Mouse (Mus musculus) limb, embryonic 10.5 days (tissue): ENCODE data around the gene Akain1. TPM values are rescaled to one million over a fixed set of nuclear protein-coding genes. Genes with fewer than 3 reads are reported as not detected.
A peak's percentile ranks its signal among the peaks of the same experiment; 100 is the strongest.

ENCODE experiments used
- DNase-seq: peaks from one replicate; pipeline ENCODE4 v3.0.0-alpha.2; 2017; ENCODE audit warnings: low spot score
- H3K27ac ChIP-seq: fragments of 300-500 bp; sonication (generic); 2 replicates; pipeline ENCODE4 v1.5.1; 2016; ENCODE audit warnings: mild to moderate bottlenecking
- H3K27me3 ChIP-seq: fragments of 300-500 bp; sonication (generic); 2 replicates; pipeline ENCODE4 v1.6.1; 2016; ENCODE audit warnings: low read depth, mild to moderate bottlenecking; ENCODE audit not compliant: poor library complexity, severe bottlenecking
- H3K36me3 ChIP-seq: fragments of 300-500 bp; sonication (generic); 2 replicates; pipeline ENCODE4 v1.6.1; 2016; ENCODE audit warnings: mild to moderate bottlenecking, moderate library complexity
- H3K4me1 ChIP-seq: fragments of 300-500 bp; sonication (generic); 2 replicates; pipeline ENCODE4 v1.6.1; 2016
- H3K4me3 ChIP-seq: fragments of 300-500 bp; sonication (generic); 2 replicates; pipeline ENCODE4 v1.5.1; 2016; ENCODE audit warnings: mild to moderate bottlenecking, moderate library complexity
- H3K9me3 ChIP-seq: fragments of 300-500 bp; sonication (generic); replicated peaks from 2 replicates; pipeline ENCODE4 v1.6.1; 2016; ENCODE audit warnings: mild to moderate bottlenecking
- WGBS: fragments of 180-500 bp; shearing (Covaris S2); methylation state at CpG from one replicate; pipeline ENCODE4 v1.1.7; 2016; 5-methylcytosine and 5-hydroxymethylcytosine counted together
- polyA plus RNA-seq: library from polyadenylated mRNA; unstranded; fragments of >200 nt; fragmentation: Nextera tagmentation; extraction: Ambion mirVana; gene quantifications from 2 replicates; pipeline ENCODE4 v1.2.1, GENCODE M21; 2016

Gene Akain1
- polyA plus RNA-seq, 1 experiment from 2014 or later: not detected

DNA sequence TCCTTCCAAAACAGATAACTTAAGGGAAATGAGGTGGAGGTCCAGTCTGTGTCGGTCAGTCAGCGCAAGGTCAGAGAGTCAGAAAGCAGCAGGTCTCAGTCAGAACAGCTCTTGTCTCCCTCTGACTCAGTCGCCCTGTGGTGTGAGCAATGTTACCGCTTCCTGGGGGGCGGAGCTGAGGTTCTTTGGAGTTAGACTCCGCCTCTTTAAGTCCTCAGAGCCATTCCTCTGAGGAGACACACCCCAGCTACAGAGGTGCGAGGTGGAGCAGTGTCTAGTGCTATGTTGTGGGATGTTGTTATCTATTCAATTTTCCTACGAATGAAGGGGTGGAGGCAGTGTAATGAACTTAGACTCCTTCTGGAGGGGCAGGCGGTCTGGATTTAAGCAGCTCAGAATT lies 1.9 kb downstream of the Akain1 start:
- WGBS: 10% methylated on average over 9 of the region's 9 CpGs
- H3K4me3 ChIP-seq: no peak overlapping the region
- H3K9me3 ChIP-seq: no peaks in the 10 kb centered on the region
- no peak overlapping the region for H3K27ac ChIP-seq
- peaks cover 61% of the 10 kb centered on the region for H3K27me3 ChIP-seq
- no peak for DNase-seq
- H3K4me1 ChIP-seq: peaks cover 17% of the 10 kb centered on the region
- no peaks in the 10 kb centered on the region for H3K36me3 ChIP-seq

DNA sequence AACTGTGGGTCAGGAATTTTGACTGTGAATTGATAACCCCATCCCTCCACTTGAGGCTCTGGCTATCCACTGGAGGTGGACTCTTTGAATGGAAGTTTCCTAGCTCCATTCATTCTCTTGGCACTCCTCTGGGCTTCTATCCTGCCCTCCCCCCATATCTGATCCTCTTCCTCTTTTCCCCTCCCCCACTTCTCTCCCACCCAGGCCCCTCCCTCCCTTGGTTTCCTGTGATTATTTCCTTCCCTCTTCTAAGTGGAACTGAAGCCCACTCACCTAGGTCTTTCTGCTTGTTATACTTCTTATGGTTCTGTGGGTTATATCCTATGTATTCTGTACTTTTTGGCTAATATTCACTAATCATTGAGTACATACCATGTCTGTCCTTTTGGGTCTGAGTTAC lies 9.6 kb downstream of the Akain1 start:
- no peaks in the 10 kb centered on the region for H3K9me3 ChIP-seq
- no peak for DNase-seq
- H3K27me3 ChIP-seq: no peaks in the 10 kb centered on the region
- no peak overlapping the region for H3K4me3 ChIP-seq
- H3K4me1 ChIP-seq: no peaks in the 10 kb centered on the region
- H3K36me3 ChIP-seq: no peaks in the 10 kb centered on the region
- no peak overlapping the region for H3K27ac ChIP-seq

DNA sequence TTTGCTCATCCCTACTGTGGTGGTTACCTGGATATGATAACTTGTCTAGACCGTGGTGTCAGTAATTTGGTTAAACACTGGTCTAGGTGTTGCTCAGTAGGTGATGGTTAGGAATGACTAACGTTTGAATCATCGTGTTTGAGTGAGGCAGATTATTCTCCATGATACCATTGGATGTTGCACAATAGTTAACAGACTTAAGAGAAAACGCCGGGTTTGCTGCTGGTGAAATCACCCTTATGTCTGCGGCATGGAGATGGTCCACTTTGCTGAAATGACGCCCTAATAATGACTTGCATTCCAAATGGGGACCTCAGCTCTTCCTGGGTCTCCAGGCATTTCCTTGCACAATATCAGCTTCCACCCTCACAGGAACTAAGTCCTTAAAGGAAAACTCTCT lies 22.6 kb downstream of the Akain1 start:
- Histone ChIP-seq H3K27ac (no peak overlapping the region), H3K36me3 (no peaks in the 10 kb centered on the region), H3K9me3 (no peaks in the 10 kb centered on the region), H3K27me3 (no peaks in the 10 kb centered on the region), H3K4me3 (no peak overlapping the region), H3K4me1 (no peaks in the 10 kb centered on the region)
- 91% methylated on average over 7 of the region's 7 CpGs for WGBS
- no peak for DNase-seq

DNA sequence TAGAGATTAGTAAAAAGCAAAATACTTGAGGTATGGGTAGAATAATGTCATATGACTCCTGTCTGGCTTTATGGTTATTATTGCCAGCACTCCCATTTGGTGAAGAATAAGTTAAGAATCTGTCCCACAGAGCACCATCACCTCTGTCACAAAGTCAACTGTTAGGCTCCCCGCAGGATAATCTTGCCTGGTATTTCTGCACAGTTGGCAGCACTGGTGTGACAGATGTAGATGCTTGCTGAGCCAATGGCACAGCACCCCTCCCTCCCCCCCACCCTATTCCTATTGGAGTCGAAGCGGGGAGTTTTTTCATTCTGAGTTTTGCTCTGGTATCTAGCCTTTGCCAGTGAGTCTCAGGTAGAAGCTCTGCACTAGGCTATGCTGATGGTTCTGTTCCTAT lies 23.9 kb downstream of the Akain1 start:
- H3K36me3 ChIP-seq: no peaks in the 10 kb centered on the region
- WGBS: 80% methylated on average over 3 of the region's 3 CpGs
- H3K27ac ChIP-seq: no peak overlapping the region
- H3K27me3 ChIP-seq: no peaks in the 10 kb centered on the region
- no peaks in the 10 kb centered on the region for H3K9me3 ChIP-seq
- no peak overlapping the region for H3K4me3 ChIP-seq
- H3K4me1 ChIP-seq: no peaks in the 10 kb centered on the region
- no peak for DNase-seq

DNA sequence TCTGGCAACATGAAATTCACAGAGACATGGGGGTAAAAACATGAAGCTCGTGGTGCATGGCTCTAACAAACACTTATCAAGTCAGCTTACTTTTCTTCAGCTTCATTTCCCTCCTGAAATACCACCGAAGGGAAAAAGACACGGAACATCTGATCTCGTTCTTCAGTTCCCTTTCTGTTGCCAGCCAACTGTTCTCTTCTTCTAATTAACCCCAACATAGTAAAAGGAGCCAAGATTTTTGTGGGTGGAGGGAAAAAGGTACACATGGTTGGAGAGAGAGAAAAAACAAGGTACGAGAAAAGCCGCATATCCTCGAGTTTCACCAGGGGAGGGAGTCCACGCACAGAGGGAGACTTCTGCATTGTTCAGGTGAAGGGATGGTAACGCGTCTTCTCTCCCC lies 32.0 kb downstream of the Akain1 start:
- no peaks in the 10 kb centered on the region for H3K9me3 ChIP-seq
- peaks cover 3% of the 10 kb centered on the region; the same call in 1 of the 2 replicates for H3K4me1 ChIP-seq
- H3K36me3 ChIP-seq: no peaks in the 10 kb centered on the region
- H3K27ac ChIP-seq: no peak overlapping the region
- DNase-seq: no peak
- no peak overlapping the region for H3K4me3 ChIP-seq
- 62% methylated on average over 10 of the region's 10 CpGs for WGBS
- H3K27me3 ChIP-seq: peaks cover 3% of the 10 kb centered on the region; the same call in 1 of the 2 replicates

DNA sequence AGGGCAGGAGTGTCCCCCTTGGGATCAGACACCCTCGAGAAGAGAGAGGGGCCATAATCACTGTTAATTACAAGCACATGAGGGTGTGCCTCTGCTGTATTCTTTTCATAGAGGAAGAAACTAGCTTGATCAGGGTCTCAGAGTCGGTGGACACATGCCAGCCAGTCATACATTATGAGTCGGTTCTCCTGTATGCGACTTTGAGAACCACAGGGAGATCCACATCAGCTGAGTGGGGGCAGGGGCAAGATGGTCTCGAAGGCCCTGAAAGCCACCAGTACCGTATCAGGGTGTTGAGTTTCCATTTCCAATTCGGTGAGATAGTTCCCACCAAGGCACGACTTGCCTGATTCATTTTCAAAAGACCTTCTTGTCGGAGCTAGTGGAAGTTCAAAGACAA lies 33.3 kb downstream of the Akain1 start:
- no peak for DNase-seq
- Histone ChIP-seq H3K27ac (no peak overlapping the region), H3K27me3 (peaks cover 3% of the 10 kb centered on the region; the same call in 1 of the 2 replicates), H3K4me3 (no peak overlapping the region), H3K4me1 (peaks cover 7% of the 10 kb centered on the region), H3K36me3 (no peaks in the 10 kb centered on the region), H3K9me3 (no peaks in the 10 kb centered on the region)
- 61% methylated on average over 9 of the region's 9 CpGs for WGBS

DNA sequence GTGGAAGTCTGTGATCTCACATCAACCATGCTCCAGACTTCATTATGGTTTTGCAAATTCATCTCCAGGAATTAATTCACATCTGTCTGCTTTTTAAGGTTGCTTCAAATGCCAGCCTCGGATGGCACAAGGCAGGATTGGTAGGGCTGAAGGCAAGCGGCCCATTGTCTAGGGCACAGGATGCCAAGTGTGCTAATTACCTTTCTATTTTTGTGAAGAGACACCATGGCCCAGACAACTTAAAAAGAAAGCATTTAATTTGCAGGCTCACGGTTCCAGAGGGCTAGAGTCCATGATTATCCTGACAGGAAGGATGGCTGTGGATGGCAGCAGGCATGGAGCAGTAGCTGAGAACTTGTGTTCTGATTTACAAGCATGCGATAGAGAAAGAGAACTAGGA lies 35.0 kb downstream of the Akain1 start:
- DNase-seq: no peak
- Histone ChIP-seq H3K27ac (no peak overlapping the region), H3K27me3 (peaks cover 3% of the 10 kb centered on the region; the same call in 1 of the 2 replicates), H3K9me3 (no peaks in the 10 kb centered on the region), H3K4me1 (peaks cover 12% of the 10 kb centered on the region), H3K36me3 (no peaks in the 10 kb centered on the region), H3K4me3 (no peak overlapping the region)
- 87% methylated on average over 4 of the region's 4 CpGs for WGBS

DNA sequence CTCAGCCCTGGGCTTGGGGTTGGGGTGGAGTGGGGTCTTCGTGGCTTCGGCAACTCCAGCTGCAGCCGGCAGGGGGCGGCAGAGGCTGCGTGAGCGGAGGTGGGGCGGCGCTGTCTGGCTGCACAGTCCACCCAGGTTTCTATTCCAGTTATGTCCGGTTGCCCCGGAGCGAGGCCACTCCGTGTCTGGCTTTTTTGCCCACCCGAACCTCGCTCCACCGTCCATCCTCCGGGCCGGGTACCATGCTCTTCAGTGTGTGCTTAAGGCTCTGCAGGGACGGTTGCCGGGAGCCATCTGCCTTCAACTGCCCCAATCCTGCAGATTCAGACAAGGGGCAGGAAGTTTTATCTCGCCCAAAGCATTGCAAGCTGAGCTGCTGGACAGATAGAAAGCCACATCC lies 36.3 kb downstream of the Akain1 start:
- peak; percentile 92 for DNase-seq
- Histone ChIP-seq H3K4me3 (peak overlapping the region; percentile 59), H3K27me3 (peaks cover 3% of the 10 kb centered on the region; the same call in 1 of the 2 replicates), H3K36me3 (no peaks in the 10 kb centered on the region), H3K27ac (peak overlapping the region; percentile 90), H3K9me3 (no peaks in the 10 kb centered on the region), H3K4me1 (peaks cover 12% of the 10 kb centered on the region)
- 1% methylated on average over 20 of the region's 20 CpGs for WGBS

DNA sequence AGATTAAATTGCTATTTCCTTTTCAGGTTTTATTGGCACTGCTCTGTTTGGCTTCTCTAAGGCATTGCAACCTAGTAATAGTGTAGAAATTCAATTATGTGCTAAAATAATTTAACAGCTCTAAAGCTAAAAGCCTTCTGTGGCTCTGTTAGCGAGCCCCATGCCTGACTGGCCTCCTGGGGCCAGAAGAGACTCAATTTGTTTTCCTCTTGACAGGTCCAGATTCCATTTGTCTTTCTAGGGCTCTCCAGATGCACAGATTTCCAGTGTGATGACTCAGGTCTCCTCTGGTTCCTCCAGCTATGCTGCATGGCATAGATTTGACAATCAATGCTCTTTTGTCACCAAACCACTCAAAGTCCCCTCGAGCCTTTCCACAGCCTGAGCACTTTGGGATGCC lies 38.4 kb downstream of the Akain1 start:
- no peak for DNase-seq
- WGBS: 18% methylated on average over 2 of the region's 2 CpGs
- H3K36me3 ChIP-seq: no peaks in the 10 kb centered on the region

DNA sequence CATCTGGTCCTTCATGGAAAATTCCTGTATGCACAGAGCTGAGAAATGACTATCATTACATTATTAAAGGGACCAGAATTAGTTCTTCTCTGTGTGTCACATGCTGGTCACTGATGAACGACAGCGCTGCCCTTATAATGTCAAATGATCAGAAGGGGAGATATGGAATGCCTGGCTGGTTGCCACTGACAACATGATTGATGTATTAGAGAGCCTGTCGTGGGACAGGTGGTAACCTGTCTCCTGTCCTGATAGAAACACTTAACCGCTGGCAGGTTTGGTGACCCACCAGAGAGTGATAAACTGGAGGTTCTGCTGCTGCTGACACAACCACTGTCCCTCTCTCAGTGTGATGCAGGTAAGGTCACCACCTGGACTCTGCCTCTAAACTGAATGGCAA lies 40.1 kb downstream of the Akain1 start:
- Histone ChIP-seq H3K4me1 (peaks cover 25% of the 10 kb centered on the region), H3K36me3 (no peaks in the 10 kb centered on the region), H3K4me3 (no peak overlapping the region), H3K27ac (no peak overlapping the region), H3K9me3 (no peaks in the 10 kb centered on the region), H3K27me3 (no peaks in the 10 kb centered on the region; the same call in 1 of the 2 replicates)
- no peak for DNase-seq
- 71% methylated on average over 4 of the region's 4 CpGs for WGBS

More for the DNA sequence above, 38.4 kb downstream of the Akain1 start:
- Histone ChIP-seq H3K27ac (no peak overlapping the region), H3K4me3 (no peak overlapping the region), H3K4me1 (peaks cover 21% of the 10 kb centered on the region), H3K9me3 (no peaks in the 10 kb centered on the region), H3K27me3 (no peaks in the 10 kb centered on the region; the same call in 1 of the 2 replicates)

DNA sequence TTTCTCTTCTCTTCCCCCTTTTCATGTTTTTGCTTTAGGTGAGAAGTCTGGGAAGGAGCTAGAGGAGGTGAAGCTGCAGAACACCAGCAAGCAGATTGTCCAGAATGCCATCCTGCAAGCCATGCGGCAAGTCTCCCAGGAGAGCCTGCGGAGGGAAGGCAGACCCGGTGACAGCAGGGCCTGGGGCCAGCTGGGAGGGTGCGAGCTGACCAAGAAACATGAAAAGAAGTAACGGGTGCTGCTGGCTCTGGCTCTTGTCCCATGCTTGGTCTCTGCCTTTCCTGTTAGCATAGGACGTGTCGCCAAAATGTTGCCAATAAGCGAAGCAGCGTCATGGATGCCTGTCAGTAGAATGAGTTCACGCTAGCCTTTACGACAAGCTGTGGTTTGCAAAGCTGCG lies 48.0 kb downstream of the Akain1 start:
- DNase-seq: no peak
- H3K27ac ChIP-seq: no peak overlapping the region
- no peaks in the 10 kb centered on the region for H3K36me3 ChIP-seq
- no peaks in the 10 kb centered on the region for H3K27me3 ChIP-seq
- H3K4me3 ChIP-seq: no peak overlapping the region
- H3K9me3 ChIP-seq: no peaks in the 10 kb centered on the region
- H3K4me1 ChIP-seq: peaks cover 7% of the 10 kb centered on the region
- 82% methylated on average over 12 of the region's 12 CpGs for WGBS

DNA sequence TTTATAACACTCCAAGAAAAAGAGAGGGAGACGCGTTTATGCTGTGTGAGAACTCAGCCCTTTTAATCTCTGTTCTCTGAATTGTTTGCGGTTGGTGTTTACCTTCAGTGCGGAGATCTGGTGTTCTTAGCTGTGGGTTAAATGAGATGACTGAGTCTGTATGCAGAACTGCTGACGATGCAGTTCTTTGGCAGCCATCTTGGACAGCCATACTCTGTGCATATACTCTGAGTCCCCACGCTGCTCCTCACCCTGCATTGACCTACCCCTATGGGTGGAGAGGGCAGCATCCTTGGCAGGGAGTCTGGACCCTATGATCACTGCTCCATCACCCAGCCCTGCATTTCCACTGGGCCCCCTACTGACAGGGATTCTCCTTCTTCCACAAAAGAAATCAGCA lies 48.8 kb downstream of the Akain1 start:
- H3K4me1 ChIP-seq: no peaks in the 10 kb centered on the region; the same call in 1 of the 2 replicates
- no peaks in the 10 kb centered on the region for H3K27me3 ChIP-seq
- WGBS: 94% methylated on average over 6 of the region's 6 CpGs
- H3K27ac ChIP-seq: no peak overlapping the region
- DNase-seq: no peak
- no peak overlapping the region for H3K4me3 ChIP-seq
- no peaks in the 10 kb centered on the region for H3K9me3 ChIP-seq
- no peaks in the 10 kb centered on the region for H3K36me3 ChIP-seq

DNA sequence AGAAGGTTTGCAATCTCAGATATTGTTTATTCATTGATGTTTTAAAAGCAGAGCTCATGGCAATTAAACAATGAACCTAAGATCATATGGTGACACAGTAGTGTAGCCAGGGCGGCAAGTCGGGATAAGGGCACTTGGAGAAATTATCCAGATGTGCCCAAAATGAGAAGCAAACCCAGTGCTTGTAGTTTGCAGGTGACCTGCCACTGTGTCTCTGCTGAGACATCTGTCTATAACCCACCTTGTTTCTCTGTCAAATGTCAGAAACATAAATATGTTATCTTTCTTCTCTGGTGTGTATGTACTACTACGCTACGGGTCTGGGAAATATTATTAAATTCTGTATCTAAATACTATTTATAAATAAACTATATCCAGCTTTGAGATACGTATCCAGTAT lies 49.7 kb downstream of the Akain1 start:
- Histone ChIP-seq H3K4me3 (no peak overlapping the region), H3K36me3 (no peaks in the 10 kb centered on the region), H3K27ac (no peak overlapping the region), H3K27me3 (no peaks in the 10 kb centered on the region), H3K4me1 (no peaks in the 10 kb centered on the region; the same call in 1 of the 2 replicates), H3K9me3 (no peaks in the 10 kb centered on the region)
- no peak for DNase-seq
- 95% methylated on average over 5 of the region's 5 CpGs for WGBS

DNA sequence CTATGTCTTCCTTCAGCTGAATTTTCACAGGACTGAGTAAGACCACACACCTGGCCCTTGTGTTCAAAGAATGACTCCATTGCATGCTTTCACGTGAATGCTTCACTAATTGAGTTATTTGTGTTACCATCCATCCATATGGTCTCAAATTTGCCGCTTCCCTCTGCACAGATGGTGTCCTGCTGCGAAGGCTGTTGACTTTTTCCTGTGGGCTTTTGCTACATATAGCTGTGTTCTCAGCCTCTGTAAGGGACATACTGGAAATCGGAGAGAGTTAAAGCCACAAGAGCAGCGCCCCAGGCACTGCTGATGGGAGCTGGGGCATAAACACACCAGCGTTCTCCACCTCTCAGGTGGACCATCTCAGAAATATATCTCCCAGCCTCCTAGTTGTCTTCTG lies 53.2 kb downstream of the Akain1 start:
- Histone ChIP-seq H3K36me3 (no peaks in the 10 kb centered on the region), H3K4me1 (no peaks in the 10 kb centered on the region; the same call in 1 of the 2 replicates), H3K4me3 (no peak overlapping the region), H3K9me3 (no peaks in the 10 kb centered on the region), H3K27ac (no peak overlapping the region), H3K27me3 (no peaks in the 10 kb centered on the region)
- DNase-seq: no peak
- 82% methylated on average over 6 of the region's 6 CpGs for WGBS
